Mouse (Mus musculus) C2C12 (cell line): ENCODE measurements at regions not wholly inside any gene's neighbourhood (a gene's known extent, or its start where the extent isn't known, plus 50 kb on each side); places are given as distances from the start of the nearest gene placed in this dataset.

Experiments
- H3K27me3 ChIP-seq: one replicate; pipeline ENCODE4 v1.6.1; 2011; ENCODE audit not compliant: control insufficient read depth, insufficient read depth, insufficient read length
- H3K36me3 ChIP-seq: one replicate; pipeline ENCODE4 v1.6.1; 2011; ENCODE audit not compliant: control insufficient read depth, insufficient read depth
- H3K4me3 ChIP-seq: one replicate; pipeline ENCODE4 v1.5.1; 2011; ENCODE audit warnings: mild to moderate bottlenecking, control low read depth; ENCODE audit not compliant: poor library complexity, insufficient read depth, severe bottlenecking
- H3K79me2 ChIP-seq: one replicate; pipeline ENCODE4 v1.6.1; 2011; ENCODE audit not compliant: control insufficient read depth, insufficient read depth
- H3K79me3 ChIP-seq: one replicate; pipeline ENCODE4 v1.6.1; 2011; ENCODE audit warnings: low read depth, control low read depth
- H3ac ChIP-seq: one replicate; pipeline ENCODE3; 2011; ENCODE audit warnings: low read depth; ENCODE audit not compliant: control insufficient read depth, insufficient read length
- CEBPB ChIP-seq: IDR thresholded peaks from one replicate; pipeline ENCODE4 v1.6.1; 2011; ENCODE audit warnings: low read depth, mild to moderate bottlenecking, control low read depth, moderate library complexity
- CTCF ChIP-seq: IDR thresholded peaks from one replicate; pipeline ENCODE4 v1.5.1; 2011; ENCODE audit not compliant: control insufficient read depth, insufficient read depth, insufficient read length
- FOSL1 ChIP-seq: IDR thresholded peaks from one replicate; pipeline ENCODE4 v1.8.0; 2011; ENCODE audit warnings: mild to moderate bottlenecking, low read length; ENCODE audit not compliant: poor library complexity, insufficient read depth, severe bottlenecking
- MAX ChIP-seq: IDR thresholded peaks from one replicate; pipeline ENCODE4 v1.6.1; 2011; ENCODE audit warnings: mild to moderate bottlenecking, control low read depth
- MYOD1 ChIP-seq: IDR thresholded peaks from one replicate; pipeline ENCODE4 v1.6.1; 2011; ENCODE audit warnings: low read depth; ENCODE audit not compliant: control insufficient read depth, insufficient read length
- MYOG ChIP-seq: IDR thresholded peaks from one replicate; pipeline ENCODE4 v1.6.1; 2011; ENCODE audit not compliant: control insufficient read depth, insufficient read length; ENCODE audit errors: extremely low read depth
- USF1 ChIP-seq: IDR thresholded peaks from one replicate; pipeline ENCODE4 v1.6.1; 2011; ENCODE audit warnings: low read depth, mild to moderate bottlenecking, control low read depth, moderate library complexity

- Histone ChIP-seq H3K79me3 (no peaks in the 10 kb centered on the region), H3K36me3 (no peaks in the 10 kb centered on the region), H3ac (no peak overlapping the region), H3K79me2 (no peaks in the 10 kb centered on the region), H3K27me3 (no peaks in the 10 kb centered on the region), H3K4me3 (no peak overlapping the region)
- TF ChIP-seq CTCF (no peak), MYOG (no peak), CEBPB (no peak), MYOD1 (no peak), MAX (no peak), FOSL1 (no peak), USF1 (no peak)
Observed at GRCm38 (mm10) chr3:143291793-143292192, 410.0 kb upstream of the Pkn2 start.

- Histone ChIP-seq H3K4me3 (no peak overlapping the region), H3K36me3 (no peaks in the 10 kb centered on the region), H3K27me3 (no peaks in the 10 kb centered on the region), H3K79me2 (no peaks in the 10 kb centered on the region), H3ac (no peak overlapping the region), H3K79me3 (no peaks in the 10 kb centered on the region)
- TF ChIP-seq MYOD1 (no peak), USF1 (no peak), FOSL1 (no peak), CTCF (no peak), CEBPB (no peak)
Observed at GRCm38 (mm10) chr3:143264132-143264531, 382.3 kb upstream of the Pkn2 start.

- no peaks in the 10 kb centered on the region for H3K27me3 ChIP-seq
- H3K79me3 ChIP-seq = no peaks in the 10 kb centered on the region
- no peak overlapping the region for H3ac ChIP-seq
- no peaks in the 10 kb centered on the region for H3K79me2 ChIP-seq
- H3K36me3 ChIP-seq = no peaks in the 10 kb centered on the region
- TF ChIP-seq MYOG (no peak), CEBPB (no peak), FOSL1 (no peak), MYOD1 (no peak), MAX (no peak), CTCF (no peak), USF1 (no peak)
- H3K4me3 ChIP-seq = no peak overlapping the region
Observed at GRCm38 (mm10) chr3:143252643-143253042, 370.8 kb upstream of the Pkn2 start.

- no peaks in the 10 kb centered on the region for H3K79me2 ChIP-seq
- no peak overlapping the region for H3ac ChIP-seq
- H3K79me3 ChIP-seq = no peaks in the 10 kb centered on the region
- TF ChIP-seq MAX (no peak), USF1 (no peak), CEBPB (no peak), CTCF (no peak), MYOG (no peak), MYOD1 (no peak), FOSL1 (no peak)
- H3K4me3 ChIP-seq = no peak overlapping the region
- no peaks in the 10 kb centered on the region for H3K27me3 ChIP-seq
- no peaks in the 10 kb centered on the region for H3K36me3 ChIP-seq
Observed at GRCm38 (mm10) chr3:143252008-143252407, 370.2 kb upstream of the Pkn2 start.

GRCm38 (mm10) chr3:143242691-143243090 lies 360.9 kb upstream of the Pkn2 start:
- no peaks in the 10 kb centered on the region for H3K79me3 ChIP-seq

More at GRCm38 (mm10) chr3:143242691-143243090, 360.9 kb upstream of the Pkn2 start:
- Histone ChIP-seq H3K79me2 (no peaks in the 10 kb centered on the region), H3K4me3 (no peak overlapping the region), H3K36me3 (no peaks in the 10 kb centered on the region), H3ac (no peak overlapping the region), H3K27me3 (no peaks in the 10 kb centered on the region)
- TF ChIP-seq CEBPB = no peak
- TF ChIP-seq MAX = no peak
- TF ChIP-seq MYOG = no peak
- no peak for TF ChIP-seq MYOD1
- no peak for TF ChIP-seq CTCF
- no peak for TF ChIP-seq FOSL1
- TF ChIP-seq USF1 = no peak
